Mouse (Mus musculus) lung, embryonic 16.5 days (tissue): ENCODE measurements around the gene Hectd2. TPM values are rescaled to one million over a fixed set of nuclear protein-coding genes. Genes with fewer than 3 reads are reported as not detected.
A peak's percentile ranks its signal among the peaks of the same experiment; 100 is the strongest.

Experiments used
- ATAC-seq: fragments of 200-750 bp; cut with Nextera tagmentation; 2 replicates; pipeline ENCODE4 v1.8.0; 2017; ENCODE audit warnings: low read depth, mild to moderate bottlenecking, moderate library complexity
- H3K27ac ChIP-seq: fragments of 300-500 bp; sonication (generic); 2 replicates; pipeline ENCODE4 v1.5.1; 2014; ENCODE audit warnings: mild to moderate bottlenecking, control low read depth, low read length
- H3K27me3 ChIP-seq: fragments of 300-500 bp; sonication (generic); 2 replicates; pipeline ENCODE4 v1.6.1; 2014; ENCODE audit warnings: low read depth, low read length, mixed read lengths; ENCODE audit not compliant: control insufficient read depth, insufficient read depth
- H3K36me3 ChIP-seq: fragments of 300-500 bp; sonication (generic); 2 replicates; pipeline ENCODE4 v1.6.1; 2014; ENCODE audit warnings: low read length; ENCODE audit not compliant: control insufficient read depth, insufficient read depth
- H3K4me1 ChIP-seq: fragments of 300-500 bp; sonication (generic); replicated peaks from 2 replicates; pipeline ENCODE4 v1.6.1; 2014; ENCODE audit warnings: low read length, mixed read lengths; ENCODE audit not compliant: control insufficient read depth, insufficient read depth
- H3K4me2 ChIP-seq: fragments of 300-500 bp; sonication (generic); 2 replicates; pipeline ENCODE4 v1.6.1; 2014; ENCODE audit warnings: low read depth, low read length, control low read depth
- H3K4me3 ChIP-seq: fragments of 300-500 bp; sonication (generic); 2 replicates; pipeline ENCODE4 v1.5.1; 2014; ENCODE audit warnings: mild to moderate bottlenecking, low read length, control low read depth
- H3K9ac ChIP-seq: fragments of 300-500 bp; sonication (generic); 2 replicates; pipeline ENCODE4 v1.6.1; 2014; ENCODE audit warnings: low read length, control low read depth
- H3K9me3 ChIP-seq: fragments of 300-500 bp; sonication (generic); 2 replicates; pipeline ENCODE4 v1.6.1; 2016; ENCODE audit warnings: low read length; ENCODE audit not compliant: control insufficient read depth
- WGBS: fragments of 180-500 bp; shearing (Covaris S2); extraction: QIAGEN DNeasy Blood & Tissue Kit; methylation state at CpG from one replicate; pipeline ENCODE4 v1.1.7; 2014; 5-methylcytosine and 5-hydroxymethylcytosine counted together
- polyA plus RNA-seq: library from polyadenylated mRNA; unstranded; fragments of >200 nt; fragmentation: Nextera tagmentation; extraction: Ambion mirVana; gene quantifications from 2 replicates; pipeline ENCODE4 v1.2.1, GENCODE M21; 2015

The Hectd2 gene
- 4.1 and 4.9 TPM in 2 replicates for polyA plus RNA-seq

- peak within 1 kb of the TSS; percentile 92 for H3K9ac ChIP-seq
- H3K4me1 ChIP-seq, result no peaks in the 10 kb centered on the region; the same call in 1 of the 2 replicates
- peak within 1 kb of the TSS; percentile 99 for H3K4me2 ChIP-seq
- peak within 1 kb of the TSS; percentile 66 for H3K27ac ChIP-seq
- H3K27me3 ChIP-seq, result no peaks in the 10 kb centered on the region; the same call in 1 of the 2 replicates
- peak within 1 kb of the TSS; percentile 86 for H3K4me3 ChIP-seq
- no peaks in the 10 kb centered on the region for H3K36me3 ChIP-seq
- H3K9me3 ChIP-seq, result no peaks in the 10 kb centered on the region
- ATAC-seq, result peak; percentile 93
- under 1% methylated on average over 37 of the region's 92 CpGs for WGBS
Observed at GRCm38 (mm10) chr19:36554046-36554784, at the start of gene Hectd2. TSS of gene Hectd2 (plus strand) at chr19:36554639.

GRCm38 (mm10) chr19:36504716-36505115 lies 49.7 kb upstream of the Hectd2 start:
- Histone ChIP-seq H3K4me3 (no peak overlapping the region), H3K9me3 (no peaks in the 10 kb centered on the region), H3K4me1 (no peaks in the 10 kb centered on the region), H3K27ac (no peak overlapping the region), H3K36me3 (no peaks in the 10 kb centered on the region), H3K4me2 (no peak overlapping the region), H3K9ac (no peak overlapping the region), H3K27me3 (no peaks in the 10 kb centered on the region)
- WGBS, result 82% methylated on average over 2 of the region's 2 CpGs
- ATAC-seq, result no peak

- Histone ChIP-seq H3K36me3 (no peaks in the 10 kb centered on the region), H3K9ac (no peak overlapping the region), H3K27ac (no peak overlapping the region), H3K9me3 (no peaks in the 10 kb centered on the region), H3K4me3 (no peak overlapping the region), H3K4me1 (no peaks in the 10 kb centered on the region), H3K4me2 (no peak overlapping the region), H3K27me3 (no peaks in the 10 kb centered on the region)
- ATAC-seq, result no peak
- 64% methylated on average over 1 of the region's 1 CpGs for WGBS
Observed at GRCm38 (mm10) chr19:36511305-36511704, 43.1 kb upstream of the Hectd2 start.

- Histone ChIP-seq H3K4me3 (no peak overlapping the region), H3K9me3 (no peaks in the 10 kb centered on the region), H3K36me3 (no peaks in the 10 kb centered on the region), H3K9ac (no peak overlapping the region), H3K4me1 (no peaks in the 10 kb centered on the region), H3K27ac (no peak overlapping the region), H3K4me2 (no peak overlapping the region), H3K27me3 (no peaks in the 10 kb centered on the region)
- no peak for ATAC-seq
- WGBS, result 25% methylated on average over 2 of the region's 2 CpGs
Observed at GRCm38 (mm10) chr19:36518461-36518860, 36.0 kb upstream of the Hectd2 start.

- no peaks in the 10 kb centered on the region for H3K36me3 ChIP-seq
- H3K4me2 ChIP-seq, result no peak overlapping the region
- ATAC-seq, result no peak
- no peaks in the 10 kb centered on the region for H3K27me3 ChIP-seq
- no peak overlapping the region for H3K4me3 ChIP-seq
- H3K4me1 ChIP-seq, result no peaks in the 10 kb centered on the region
- no peak overlapping the region for H3K27ac ChIP-seq
- H3K9me3 ChIP-seq, result no peaks in the 10 kb centered on the region
- no peak overlapping the region for H3K9ac ChIP-seq
- 85% methylated on average over 2 of the region's 2 CpGs for WGBS
Observed at GRCm38 (mm10) chr19:36521568-36521967, 32.9 kb upstream of the Hectd2 start.

GRCm38 (mm10) chr19:36522558-36523195 lies 31.8 kb upstream of the Hectd2 start:
- WGBS, result 57% methylated on average over 3 of the region's 3 CpGs
- no peaks in the 10 kb centered on the region for H3K36me3 ChIP-seq
- ATAC-seq, result no peak

GRCm38 (mm10) chr19:36525071-36525470 lies 29.4 kb upstream of the Hectd2 start:
- Histone ChIP-seq H3K9ac (no peak overlapping the region), H3K4me3 (no peak overlapping the region), H3K36me3 (no peaks in the 10 kb centered on the region), H3K4me2 (no peak overlapping the region), H3K27me3 (no peaks in the 10 kb centered on the region), H3K9me3 (no peaks in the 10 kb centered on the region), H3K4me1 (no peaks in the 10 kb centered on the region), H3K27ac (no peak overlapping the region)
- ATAC-seq, result no peak

More at GRCm38 (mm10) chr19:36522558-36523195, 31.8 kb upstream of the Hectd2 start:
- Histone ChIP-seq H3K9me3 (no peaks in the 10 kb centered on the region), H3K9ac (no peak overlapping the region), H3K27me3 (no peaks in the 10 kb centered on the region), H3K4me3 (no peak overlapping the region), H3K4me1 (no peaks in the 10 kb centered on the region), H3K27ac (no peak overlapping the region), H3K4me2 (no peak overlapping the region)

GRCm38 (mm10) chr19:36533082-36533481 lies 21.4 kb upstream of the Hectd2 start:
- 61% methylated on average over 5 of the region's 5 CpGs for WGBS
- Histone ChIP-seq H3K9me3 (no peaks in the 10 kb centered on the region), H3K36me3 (no peaks in the 10 kb centered on the region)

GRCm38 (mm10) chr19:36534011-36534765 lies 20.3 kb upstream of the Hectd2 start:
- ATAC-seq, result peak; percentile 82
- 29% methylated on average over 17 of the region's 17 CpGs for WGBS
- Histone ChIP-seq H3K4me1 (peaks cover 19% of the 10 kb centered on the region), H3K4me2 (peak overlapping the region; percentile 35), H3K9ac (peak overlapping the region; percentile 21; the same call in 1 of the 2 replicates), H3K27me3 (no peaks in the 10 kb centered on the region), H3K27ac (peak overlapping the region; percentile 24; the same call in 1 of the 2 replicates), H3K4me3 (peak overlapping the region; percentile 14), H3K36me3 (no peaks in the 10 kb centered on the region), H3K9me3 (no peaks in the 10 kb centered on the region)

More at GRCm38 (mm10) chr19:36533082-36533481, 21.4 kb upstream of the Hectd2 start:
- no peak for ATAC-seq
- H3K4me1 ChIP-seq, result peaks cover 19% of the 10 kb centered on the region
- no peak overlapping the region for H3K9ac ChIP-seq
- no peaks in the 10 kb centered on the region for H3K27me3 ChIP-seq
- no peak overlapping the region for H3K4me2 ChIP-seq
- no peak overlapping the region for H3K4me3 ChIP-seq
- H3K27ac ChIP-seq, result no peak overlapping the region
